Mouse (Mus musculus) natural killer cell, adult 2 months (primary cell): ENCODE data around the gene Gm20816.
"Not testable (repeated sequence)": the region's sequence is repeated elsewhere in the genome, so short reads cannot be mapped to it uniquely, and the experiment has no call there.

Experiments used
- DNase-seq, 2 experiments: peaks; one replicate each; pipeline ENCODE4 v3.0.0; 2022; ENCODE audit warnings: low spot score in 2 of 2

The Gm20816 gene

DNA sequence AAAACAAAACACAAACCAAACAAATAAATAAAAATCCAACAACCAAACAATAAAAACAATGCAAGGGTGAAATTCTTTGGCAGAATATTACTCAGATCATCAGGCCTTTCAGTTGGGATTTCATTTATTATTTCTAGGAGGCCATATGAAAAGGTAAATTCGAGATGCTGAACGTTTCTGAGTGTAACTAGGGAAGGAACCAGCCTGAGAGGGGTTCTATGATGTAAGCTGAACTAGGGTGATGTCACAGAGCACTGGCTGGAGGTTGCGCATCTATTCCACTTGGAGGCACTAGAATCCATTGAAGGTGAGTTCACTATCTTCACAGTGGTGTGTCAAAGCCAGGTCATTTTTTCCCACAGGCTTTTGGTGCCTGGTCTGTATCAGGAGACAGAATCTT is at the start of gene Gm20816:
Gm20816 (plus strand) TSS at position 301 of the 400 bp plus-strand sequence.
- DNase-seq: not testable (repeated sequence)
